Mouse (Mus musculus): Measurements from ENCODE around the gene Recql5. TPM values are rescaled to one million over a fixed set of nuclear protein-coding genes. Genes with fewer than 3 reads are reported as not detected.
"Not testable (repeated sequence)": the region's sequence is repeated elsewhere in the genome, so short reads cannot be mapped to it uniquely, and the experiment has no call there.

Recql5 gene
- polyA plus RNA-seq, 1 experiment from 2014 or later, result 16.3 TPM

GRCm38 (mm10) chr11:115876438-115876837 is 56.8 kb downstream of the Recql5 start:
- H3K4me2 ChIP-seq, result no peak overlapping the region
- H3K36me3 ChIP-seq, result no peaks in the 10 kb centered on the region
- H3K9ac ChIP-seq, result no peak overlapping the region
- H3K27me3 ChIP-seq (replicated peaks), result no peaks in the 10 kb centered on the region
- H3K4me3 ChIP-seq (replicated peaks), result no peak overlapping the region
- 0 out of 2 replicates have a peak overlapping the region, but pooled peaks have one; percentile 2 for H3K27ac ChIP-seq
- H3K4me1 ChIP-seq, result peaks cover 7% of the 10 kb centered on the region; the same call in 1 of the 2 replicates
- 82% methylated on average over 5 of the region's 5 CpGs for WGBS
- no peak for ATAC-seq (ENCODE audit: insufficient read depth, low FRiP score, low read depth)
- H3K9me3 ChIP-seq, result no peaks in the 10 kb centered on the region

GRCm38 (mm10) chr11:115875935-115876334 is 57.3 kb downstream of the Recql5 start:
- H3K4me2 ChIP-seq, result no peak overlapping the region
- no peak overlapping the region for H3K27ac ChIP-seq
- ATAC-seq (ENCODE audit: insufficient read depth, low FRiP score, low read depth), result no peak
- 88% methylated on average over 3 of the region's 3 CpGs for WGBS
- H3K9ac ChIP-seq, result no peak overlapping the region
- H3K36me3 ChIP-seq, result no peaks in the 10 kb centered on the region
- peaks cover 7% of the 10 kb centered on the region; the same call in 1 of the 2 replicates for H3K4me1 ChIP-seq
- H3K9me3 ChIP-seq, result no peaks in the 10 kb centered on the region
- no peaks in the 10 kb centered on the region for H3K27me3 ChIP-seq (replicated peaks)
- no peak overlapping the region for H3K4me3 ChIP-seq (replicated peaks)

- no peak overlapping the region for H3K27ac ChIP-seq
- no peak overlapping the region for H3K4me2 ChIP-seq
- H3K4me3 ChIP-seq (replicated peaks), result no peak overlapping the region
- peaks cover 7% of the 10 kb centered on the region; the same call in 1 of the 2 replicates for H3K4me1 ChIP-seq
- H3K27me3 ChIP-seq (replicated peaks), result no peaks in the 10 kb centered on the region
- no peaks in the 10 kb centered on the region for H3K9me3 ChIP-seq
- no peaks in the 10 kb centered on the region for H3K36me3 ChIP-seq
- ATAC-seq (ENCODE audit: insufficient read depth, low FRiP score, low read depth), result no peak
- 46% methylated on average over 4 of the region's 4 CpGs for WGBS
- no peak overlapping the region for H3K9ac ChIP-seq
Measured at GRCm38 (mm10) chr11:115872437-115872836, 60.8 kb downstream of the Recql5 start.

- Histone ChIP-seq H3K9ac (no peak overlapping the region), H3K27ac (peak overlapping the region; percentile 40; the same call in 1 of the 2 replicates), H3K4me3 (replicated peaks) (no peak overlapping the region), H3K9me3 (no peaks in the 10 kb centered on the region), H3K27me3 (replicated peaks) (no peaks in the 10 kb centered on the region), H3K36me3 (no peaks in the 10 kb centered on the region), H3K4me1 (peaks cover 3% of the 10 kb centered on the region; the same call in 1 of the 2 replicates), H3K4me2 (no peak overlapping the region)
- peak; percentile 33; the same call in 1 of the 2 replicates for ATAC-seq (ENCODE audit: insufficient read depth, low FRiP score, low read depth)
- 63% methylated on average over 8 of the region's 8 CpGs for WGBS
Measured at GRCm38 (mm10) chr11:115869393-115869792, 63.9 kb downstream of the Recql5 start.

- H3K9ac ChIP-seq, result no peak overlapping the region
- no peak overlapping the region for H3K4me2 ChIP-seq
- peaks cover 7% of the 10 kb centered on the region for H3K4me1 ChIP-seq
- ATAC-seq (ENCODE audit: insufficient read depth, low FRiP score, low read depth), result no peak
- no peak overlapping the region for H3K27ac ChIP-seq
- no peak overlapping the region for H3K4me3 ChIP-seq (replicated peaks)
- WGBS, result 84% methylated on average over 8 of the region's 8 CpGs
- H3K36me3 ChIP-seq, result no peaks in the 10 kb centered on the region
- H3K9me3 ChIP-seq, result no peaks in the 10 kb centered on the region
- peaks cover 26% of the 10 kb centered on the region for H3K27me3 ChIP-seq (replicated peaks)
Measured at GRCm38 (mm10) chr11:115863895-115864294, 69.4 kb downstream of the Recql5 start.

GRCm38 (mm10) chr11:115859143-115859945 is 73.9 kb downstream of the Recql5 start:
- Histone ChIP-seq H3K36me3 (0 out of 2 replicates have a peak, but pooled peaks cover under 1% of the 10 kb centered on the region), H3K4me2 (peak overlapping the region; percentile 75), H3K9ac (peak overlapping the region; percentile 1; the same call in 1 of the 2 replicates), H3K4me3 (replicated peaks) (peak overlapping the region; percentile 45), H3K4me1 (peaks cover 13% of the 10 kb centered on the region), H3K27me3 (replicated peaks) (peaks cover 38% of the 10 kb centered on the region), H3K9me3 (no peaks in the 10 kb centered on the region), H3K27ac (no peak overlapping the region)
- 1% methylated on average over 75 of the region's 75 CpGs for WGBS
- ATAC-seq (ENCODE audit: insufficient read depth, low FRiP score, low read depth), result peak; percentile 80

GRCm38 (mm10) chr11:115858354-115858753 is 74.9 kb downstream of the Recql5 start, which contains the start of gene Myo15b:
Gene Myo15b, plus strand, starts transcription at chr11:115858406.
- H3K9ac ChIP-seq, result peak within 1 kb of the TSS; percentile 1; the same call in 1 of the 2 replicates
- ATAC-seq (ENCODE audit: insufficient read depth, low FRiP score, low read depth), result no peak
- H3K9me3 ChIP-seq, result no peaks in the 10 kb centered on the region
- no peak within 1 kb of the TSS for H3K27ac ChIP-seq
- peaks cover 13% of the 10 kb centered on the region for H3K4me1 ChIP-seq
- peak within 1 kb of the TSS; percentile 45 for H3K4me3 ChIP-seq (replicated peaks)
- 16% methylated on average over 27 of the region's 27 CpGs for WGBS
- H3K4me2 ChIP-seq, result peak within 1 kb of the TSS; percentile 75
- H3K27me3 ChIP-seq (replicated peaks), result peaks cover 38% of the 10 kb centered on the region
- peaks cover 7% of the 10 kb centered on the region; the same call in 1 of the 2 replicates for H3K36me3 ChIP-seq

GRCm38 (mm10) chr11:115857936-115858335 is 75.3 kb downstream of the Recql5 start:
- WGBS, result 49% methylated on average over 13 of the region's 13 CpGs
- H3K4me2 ChIP-seq, result no peak overlapping the region
- H3K36me3 ChIP-seq, result peaks cover 10% of the 10 kb centered on the region; the same call in 1 of the 2 replicates
- no peak overlapping the region for H3K9ac ChIP-seq
- no peak overlapping the region for H3K27ac ChIP-seq
- no peak for ATAC-seq (ENCODE audit: insufficient read depth, low FRiP score, low read depth)
- H3K4me3 ChIP-seq (replicated peaks), result no peak overlapping the region
- H3K27me3 ChIP-seq (replicated peaks), result peaks cover 38% of the 10 kb centered on the region
- H3K9me3 ChIP-seq, result no peaks in the 10 kb centered on the region
- peaks cover 13% of the 10 kb centered on the region for H3K4me1 ChIP-seq

- not testable (repeated sequence) for H3K4me3 ChIP-seq (replicated peaks); ATAC-seq (ENCODE audit: insufficient read depth, low FRiP score, low read depth); H3K9me3 ChIP-seq; H3K4me2 ChIP-seq; H3K9ac ChIP-seq; H3K27ac ChIP-seq
- peaks cover 38% of the 10 kb centered on the region for H3K27me3 ChIP-seq (replicated peaks)
- H3K36me3 ChIP-seq, result peaks cover 10% of the 10 kb centered on the region; the same call in 1 of the 2 replicates
- H3K4me1 ChIP-seq, result peaks cover 13% of the 10 kb centered on the region
- 89% methylated on average over 4 of the region's 4 CpGs for WGBS
Measured at GRCm38 (mm10) chr11:115857146-115857545, 76.1 kb downstream of the Recql5 start.

- no peaks in the 10 kb centered on the region for H3K9me3 ChIP-seq
- H3K36me3 ChIP-seq, result peaks cover 24% of the 10 kb centered on the region
- no peak overlapping the region for H3K9ac ChIP-seq
- H3K4me1 ChIP-seq, result peaks cover 13% of the 10 kb centered on the region
- peaks cover 19% of the 10 kb centered on the region for H3K27me3 ChIP-seq (replicated peaks)
- 75% methylated on average over 6 of the region's 6 CpGs for WGBS
- H3K27ac ChIP-seq, result no peak overlapping the region
- ATAC-seq (ENCODE audit: insufficient read depth, low FRiP score, low read depth), result no peak
- no peak overlapping the region for H3K4me3 ChIP-seq (replicated peaks)
- H3K4me2 ChIP-seq, result no peak overlapping the region
Measured at GRCm38 (mm10) chr11:115854674-115855073, 78.6 kb downstream of the Recql5 start.

GRCm38 (mm10) chr11:115845819-115846218 is 87.5 kb downstream of the Recql5 start:
- H3K4me3 ChIP-seq (replicated peaks), result no peak overlapping the region
- H3K4me1 ChIP-seq, result peaks cover 15% of the 10 kb centered on the region
- no peak overlapping the region for H3K4me2 ChIP-seq
- no peak overlapping the region for H3K27ac ChIP-seq
- H3K36me3 ChIP-seq, result peaks cover 19% of the 10 kb centered on the region
- ATAC-seq (ENCODE audit: insufficient read depth, low FRiP score, low read depth), result no peak
- H3K9ac ChIP-seq, result no peak overlapping the region
- 93% methylated on average over 2 of the region's 2 CpGs for WGBS
- H3K9me3 ChIP-seq, result no peaks in the 10 kb centered on the region
- H3K27me3 ChIP-seq (replicated peaks), result no peaks in the 10 kb centered on the region

GRCm38 (mm10) chr11:115844240-115844639 is 89.0 kb downstream of the Recql5 start:
- Histone ChIP-seq H3K4me3 (replicated peaks) (no peak overlapping the region), H3K9ac (no peak overlapping the region), H3K9me3 (no peaks in the 10 kb centered on the region), H3K4me1 (peaks cover 21% of the 10 kb centered on the region), H3K36me3 (peaks cover 10% of the 10 kb centered on the region), H3K27ac (peak overlapping the region; percentile 82), H3K4me2 (peak overlapping the region; percentile 20; the same call in 1 of the 2 replicates), H3K27me3 (replicated peaks) (no peaks in the 10 kb centered on the region)
- ATAC-seq (ENCODE audit: insufficient read depth, low FRiP score, low read depth), result no peak; the same call in 1 of the 2 replicates
- WGBS, result 56% methylated on average over 8 of the region's 8 CpGs
